Mouse (Mus musculus): Measurements from ENCODE around the gene Thtpa.

Thtpa gene

DNA sequence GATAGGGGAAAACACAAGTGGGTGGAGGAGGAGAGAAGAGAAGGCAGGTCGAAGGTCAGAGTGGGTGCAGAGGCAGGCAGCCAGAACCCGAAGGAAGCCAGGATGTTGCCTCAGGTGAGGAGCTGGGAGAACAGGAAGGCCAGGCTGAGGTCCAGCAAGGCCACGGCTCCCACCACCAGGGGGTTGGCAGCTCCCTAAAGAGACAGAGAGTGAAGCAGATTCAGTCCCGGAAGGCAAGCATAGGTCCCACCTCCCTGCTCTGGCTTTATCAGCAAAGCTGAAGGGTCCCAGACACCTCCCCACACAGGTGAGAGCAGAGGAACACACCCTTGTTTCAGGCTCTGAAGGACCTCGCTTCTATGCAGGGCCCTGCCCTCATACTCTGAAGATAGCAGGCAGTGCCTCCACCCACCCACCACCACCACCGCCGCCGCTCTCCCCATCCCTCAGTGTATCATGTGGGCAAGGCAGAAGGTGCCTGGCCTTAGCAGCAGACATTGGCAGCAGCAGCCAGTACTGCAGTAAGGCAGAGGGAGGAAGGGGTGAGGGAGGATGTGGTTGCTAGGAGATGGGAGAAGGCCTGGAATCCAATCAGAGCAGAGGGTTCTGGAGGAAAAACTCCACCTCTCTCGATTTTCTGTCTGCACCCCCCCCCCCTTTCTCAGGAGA lies 13.8 kb downstream of the Thtpa start:
- peak; percentile 82 for DNase-seq

DNA sequence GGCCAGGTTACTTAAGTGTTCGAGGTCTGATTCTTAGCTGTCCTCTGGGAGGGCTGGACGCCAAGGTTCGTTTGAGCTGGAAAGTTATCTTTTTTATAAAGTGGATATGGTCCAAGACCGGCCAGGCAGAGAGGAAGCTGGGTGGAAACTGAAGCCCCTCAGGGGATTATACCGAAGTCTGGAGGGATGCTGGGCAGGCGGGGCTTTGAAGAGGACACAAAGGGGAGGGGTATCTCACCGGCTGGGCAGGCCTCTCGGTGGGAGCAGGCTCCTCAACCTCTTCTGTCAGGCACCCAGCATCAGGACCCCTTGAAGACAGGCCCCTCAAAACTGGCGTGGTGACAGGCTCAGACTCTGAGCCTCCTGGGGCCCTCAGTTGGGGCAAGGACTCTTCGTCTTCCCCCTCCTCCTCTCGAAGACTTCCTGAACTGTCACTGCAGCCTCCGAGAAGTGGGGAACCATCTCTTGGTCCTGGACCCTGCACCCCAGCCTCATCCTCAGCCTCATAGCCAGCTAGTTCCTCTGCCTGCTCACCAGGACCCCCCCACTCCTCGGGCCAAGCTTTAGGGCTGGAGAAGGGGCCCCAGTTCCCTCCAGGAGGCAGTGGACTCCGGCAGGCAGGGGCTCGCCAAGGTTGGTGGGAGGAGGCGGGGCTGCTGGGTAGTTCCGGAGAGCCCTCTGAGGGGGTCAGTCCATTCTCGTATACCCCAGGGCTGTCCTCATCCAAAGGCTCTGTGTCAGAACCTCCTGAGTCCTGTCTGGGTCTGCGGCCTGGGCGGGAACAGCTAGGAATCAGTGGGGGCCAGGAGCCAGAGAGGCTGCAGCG lies 14.7 kb downstream of the Thtpa start:
- DNase-seq: no peak

DNA sequence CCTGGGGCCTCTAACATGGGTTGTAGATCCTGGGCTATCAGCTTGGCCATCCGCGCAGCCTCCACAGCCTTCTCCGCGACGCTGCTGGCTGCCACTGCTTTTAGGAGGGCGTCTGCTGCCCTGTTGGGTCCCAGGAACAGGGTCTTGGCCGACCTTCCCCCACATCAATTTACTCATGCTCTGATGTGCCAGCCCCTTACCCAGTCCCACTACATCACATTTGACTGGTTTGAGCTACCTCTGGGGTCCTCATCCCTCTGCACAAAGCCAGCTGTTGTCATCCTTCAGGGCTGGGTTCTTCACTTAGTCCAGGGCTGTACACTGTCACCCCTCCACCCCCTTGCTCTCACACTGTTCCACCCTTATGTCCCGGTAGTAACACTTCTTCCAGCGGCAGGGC lies 15.5 kb downstream of the Thtpa start:
- DNase-seq: no peak

DNA sequence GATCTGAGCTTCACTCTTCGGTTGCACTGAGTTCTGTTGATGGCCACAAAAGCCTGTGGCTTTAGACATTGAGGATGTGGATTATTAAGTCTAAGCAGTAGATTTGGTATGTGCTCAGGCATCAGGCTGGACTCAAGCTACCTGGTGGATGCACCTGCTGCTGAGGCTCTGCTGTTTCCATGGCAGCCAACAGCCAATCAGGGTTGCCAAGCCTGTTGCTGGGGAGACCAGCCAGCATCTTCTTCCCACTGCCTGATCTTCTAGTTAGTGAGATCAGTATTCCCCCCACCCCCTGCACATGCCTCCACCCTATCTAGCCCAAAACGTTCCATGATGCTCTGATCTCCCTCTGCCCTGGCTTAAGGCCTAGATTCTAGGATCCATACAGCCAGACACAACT lies 17.1 kb downstream of the Thtpa start:
- DNase-seq: peak; percentile 73

DNA sequence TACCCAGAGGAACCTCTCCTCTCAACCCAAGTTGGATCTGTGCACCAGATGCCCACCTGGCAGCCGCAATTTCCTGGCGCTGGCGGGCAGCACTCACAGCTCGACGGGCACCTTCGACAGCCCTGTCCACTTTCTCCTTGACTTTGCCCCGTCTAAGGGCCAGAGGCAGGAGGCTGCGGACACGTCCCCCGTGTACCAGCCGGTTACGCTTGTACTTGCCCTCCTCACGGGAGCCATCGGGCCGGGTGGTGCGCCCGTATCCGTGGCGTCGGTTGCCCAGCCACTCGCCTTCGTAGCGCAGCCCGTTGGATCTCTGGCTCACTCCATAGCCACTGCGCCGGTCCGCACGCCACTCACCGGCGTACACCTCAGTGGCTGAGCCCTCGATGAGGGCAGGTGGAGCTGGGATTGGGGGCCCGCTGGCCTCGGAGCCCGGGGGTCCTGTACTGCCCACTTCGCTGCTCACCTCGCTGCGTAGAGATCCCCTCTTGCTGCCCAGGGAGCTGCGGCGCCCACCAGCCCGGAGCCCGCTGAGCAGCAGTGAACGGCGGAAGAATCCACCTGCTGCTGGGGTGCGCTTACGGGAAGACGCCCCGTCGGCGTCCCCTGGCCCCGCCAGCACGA lies 18.9 kb downstream of the Thtpa start:
- DNase-seq: no peak

DNA sequence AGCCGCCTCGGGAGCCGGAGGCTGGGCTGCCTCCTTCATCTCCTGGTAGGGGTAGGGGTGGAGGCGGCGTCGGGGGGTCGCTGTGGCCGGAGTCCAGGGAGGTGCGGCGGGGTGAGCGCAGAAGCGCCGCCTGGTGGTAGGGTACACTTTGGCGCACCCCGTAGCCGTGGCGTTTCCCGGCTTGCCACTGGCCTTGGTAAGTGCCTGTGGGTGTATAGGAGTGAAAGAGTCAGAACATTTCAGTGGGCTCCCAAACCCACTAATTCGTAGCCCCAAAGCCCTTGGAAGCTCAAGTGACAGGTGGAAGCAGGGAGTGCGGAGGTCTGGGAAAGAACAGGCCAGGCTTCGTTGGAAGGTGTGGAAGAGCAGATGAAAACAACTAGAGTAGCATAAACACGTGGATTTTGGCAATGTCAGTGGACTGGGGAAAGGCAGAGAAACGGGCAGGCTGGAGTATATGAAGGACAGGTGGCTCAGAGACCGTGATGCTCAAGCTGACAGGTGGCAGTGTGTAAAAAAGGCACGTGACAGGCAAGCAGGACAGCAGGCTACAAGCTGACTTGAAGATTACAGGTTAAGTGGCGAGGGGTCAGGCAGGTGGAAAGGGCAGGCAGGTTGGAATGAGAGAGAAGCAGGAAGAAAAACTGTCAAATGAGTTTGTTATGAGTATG lies 19.5 kb downstream of the Thtpa start:
- DNase-seq: no peak

DNA sequence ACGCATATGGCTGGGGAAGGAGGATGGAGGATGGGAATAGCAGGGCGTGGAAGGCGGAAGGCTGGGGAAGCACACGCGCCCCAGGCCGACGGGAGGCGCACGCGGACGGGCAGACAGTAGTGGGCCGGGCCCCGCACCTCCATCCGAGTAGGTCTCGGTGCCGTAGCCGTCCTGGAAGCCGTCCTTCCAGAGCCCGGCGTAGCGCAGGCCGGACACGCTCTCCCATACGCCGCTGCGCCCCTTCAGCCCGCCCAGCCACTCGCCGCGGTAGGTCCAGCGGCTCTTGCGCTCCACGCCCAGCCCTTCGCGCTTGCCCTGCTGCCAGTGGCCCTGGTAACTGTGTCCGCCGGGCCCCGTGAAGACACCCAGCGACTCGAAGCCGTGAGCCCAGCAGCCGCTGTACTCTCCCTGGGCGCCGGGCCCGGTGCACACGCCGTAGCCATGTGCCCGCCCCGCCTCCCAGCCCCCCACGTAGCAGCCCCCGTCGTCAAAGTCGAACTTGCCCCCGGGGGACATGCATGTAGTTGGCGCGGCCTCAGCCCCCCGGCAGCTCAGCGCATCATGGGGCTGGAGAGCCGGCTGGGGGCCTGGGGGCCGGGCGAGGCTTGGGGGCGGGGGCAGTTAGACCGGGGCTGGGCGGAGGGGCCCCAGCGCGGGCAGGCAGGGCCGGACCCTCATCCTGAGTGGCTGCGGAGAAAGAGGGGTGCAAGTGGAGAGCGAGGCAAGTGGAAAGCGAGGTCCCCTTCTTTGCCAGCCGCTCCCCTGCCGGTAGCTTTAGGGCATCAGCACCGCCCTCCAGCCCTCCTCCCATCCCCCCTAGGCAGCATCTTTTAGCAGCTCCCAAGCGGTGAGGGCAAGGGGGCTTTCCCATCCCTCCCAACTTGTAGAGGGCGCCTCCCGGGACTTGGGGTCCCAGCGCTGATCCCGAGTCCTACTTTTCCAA lies 20.4 kb downstream of the Thtpa start:
- DNase-seq: peak; percentile 79

DNA sequence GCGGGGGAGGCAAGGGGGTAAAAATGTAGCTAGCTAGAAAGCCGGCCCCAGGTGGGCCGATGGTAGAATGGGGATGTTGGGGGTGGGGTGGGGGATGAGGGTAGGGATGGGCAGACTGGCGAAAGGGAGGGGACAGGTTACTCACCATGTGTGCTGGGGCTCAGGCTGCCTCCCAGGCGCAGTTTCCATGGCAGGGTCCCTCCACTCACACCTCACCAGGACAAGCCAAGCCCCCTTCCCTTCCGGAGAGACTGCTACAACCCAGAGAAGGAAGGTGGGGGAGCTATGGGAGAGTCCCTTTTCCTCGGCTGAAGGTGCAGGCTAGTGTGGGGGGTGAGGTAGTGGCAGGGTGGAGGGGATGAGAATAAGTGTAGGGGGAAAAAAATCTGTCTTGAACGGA lies 21.3 kb downstream of the Thtpa start:
- no peak for DNase-seq

DNA sequence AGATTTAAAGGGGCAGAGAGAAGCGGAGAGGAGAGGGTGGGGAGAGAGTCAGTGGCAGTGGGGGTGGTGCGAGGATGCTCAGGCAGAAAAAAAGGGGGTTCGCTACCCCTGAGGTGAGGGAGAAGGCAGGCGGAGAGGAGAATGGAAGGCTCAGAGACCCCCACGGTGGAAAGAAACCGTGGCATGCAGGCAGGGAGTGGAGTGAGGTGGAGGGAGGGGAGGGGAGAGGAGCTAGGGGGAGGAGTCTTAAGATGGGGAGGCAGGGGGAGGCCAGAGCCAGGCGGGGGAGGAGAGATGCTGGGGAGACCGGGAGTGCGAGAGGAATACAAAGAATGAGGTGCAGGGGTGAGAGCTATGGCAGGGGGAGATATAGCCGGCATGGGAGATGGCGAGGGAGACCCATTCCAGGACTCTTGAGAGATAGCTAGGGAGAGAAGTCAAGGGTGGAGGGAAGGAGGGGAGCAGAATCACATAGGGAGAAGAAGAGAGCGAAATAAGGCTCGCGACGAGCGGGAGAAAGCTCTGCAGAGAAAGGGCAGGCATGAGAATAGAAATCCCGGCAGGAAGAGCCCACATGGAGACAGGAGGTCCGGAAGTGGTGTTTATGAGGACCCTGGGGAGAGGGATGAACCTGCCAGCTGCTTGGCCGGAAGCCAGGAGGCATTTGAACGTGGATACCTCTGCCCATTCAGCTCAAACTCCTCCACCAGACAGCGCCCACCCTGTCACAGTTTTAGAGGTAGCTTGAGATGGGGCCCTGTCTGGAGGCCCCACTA lies 22.0 kb downstream of the Thtpa start, which contains the start of gene Jph4:
Gene Jph4 (minus strand): TSS at position 511 of the 776 bp plus-strand sequence.
- peak; percentile 79 for DNase-seq

DNA sequence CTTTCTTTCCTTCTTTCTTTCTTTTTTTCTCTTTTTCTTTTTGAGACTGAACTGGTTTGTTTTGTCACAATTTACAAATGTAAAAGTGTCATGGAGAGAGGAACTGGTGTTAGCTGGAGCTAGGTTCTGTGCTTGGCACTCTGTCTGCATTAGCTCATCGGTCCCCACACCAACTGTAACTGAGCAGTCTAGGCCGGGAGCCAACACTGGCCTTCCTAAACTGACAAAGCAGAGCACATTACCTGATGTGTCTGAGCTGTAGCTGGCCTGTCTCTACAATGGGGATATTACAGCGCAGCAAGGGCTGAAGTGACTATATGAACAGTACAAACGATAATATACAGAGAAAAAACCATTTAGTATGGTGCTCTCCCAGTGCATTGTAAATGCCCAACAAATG lies 24.3 kb downstream of the Thtpa start:
- DNase-seq: no peak

DNA sequence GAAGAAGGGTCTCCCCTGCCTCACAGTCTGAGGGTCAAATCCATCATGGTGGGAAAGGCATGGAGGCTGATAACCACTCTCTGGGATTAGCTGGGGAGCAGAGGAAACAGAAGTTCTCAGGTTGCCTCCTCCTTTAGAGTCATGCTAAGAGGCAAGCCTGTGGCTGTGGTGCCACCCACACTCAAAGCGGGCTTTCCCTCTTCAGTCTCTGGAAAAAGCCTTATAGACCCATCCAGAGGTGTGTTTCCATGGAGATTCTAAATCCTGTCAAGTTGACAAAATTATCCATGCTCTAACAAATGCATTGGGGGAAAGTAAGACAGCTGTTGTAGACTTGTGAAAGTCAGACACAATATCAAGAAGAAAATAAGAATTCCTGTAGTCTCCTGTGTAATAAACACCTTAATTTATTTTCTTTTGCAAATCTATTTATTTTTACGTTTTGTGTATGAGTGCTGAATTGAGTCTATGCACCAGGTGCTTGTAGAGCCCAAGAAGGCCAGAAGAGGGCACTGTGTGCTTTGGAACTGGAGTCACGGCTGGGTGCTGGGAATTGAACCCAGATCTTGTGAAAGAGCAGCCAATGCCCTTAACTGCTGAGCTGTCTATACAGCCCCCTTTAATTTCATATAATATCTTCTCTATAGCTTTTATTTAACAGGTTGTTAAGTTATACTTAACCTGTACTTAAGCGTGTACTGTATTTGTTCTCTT lies 25.0 kb downstream of the Thtpa start:
- DNase-seq: no peak

DNA sequence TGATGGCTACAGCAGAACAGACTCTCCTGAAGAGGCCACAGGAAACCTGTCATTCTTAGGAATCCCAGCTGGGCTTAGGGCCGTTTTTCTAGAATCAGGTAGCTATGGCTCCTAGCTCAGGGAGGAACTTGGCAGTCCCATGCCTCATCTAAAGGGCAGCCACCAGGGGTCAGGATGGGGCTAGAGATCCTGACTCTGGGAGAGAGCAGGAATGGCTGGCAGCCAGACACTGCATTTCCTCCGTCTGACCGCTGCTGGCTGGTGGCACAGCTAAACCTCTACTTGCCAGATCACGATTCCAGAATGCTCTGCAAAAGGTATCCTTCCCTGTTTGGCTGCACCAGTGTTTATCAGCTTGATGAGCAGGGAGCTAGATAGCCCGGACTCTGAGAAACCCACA lies 27.4 kb downstream of the Thtpa start:
- DNase-seq: no peak

DNA sequence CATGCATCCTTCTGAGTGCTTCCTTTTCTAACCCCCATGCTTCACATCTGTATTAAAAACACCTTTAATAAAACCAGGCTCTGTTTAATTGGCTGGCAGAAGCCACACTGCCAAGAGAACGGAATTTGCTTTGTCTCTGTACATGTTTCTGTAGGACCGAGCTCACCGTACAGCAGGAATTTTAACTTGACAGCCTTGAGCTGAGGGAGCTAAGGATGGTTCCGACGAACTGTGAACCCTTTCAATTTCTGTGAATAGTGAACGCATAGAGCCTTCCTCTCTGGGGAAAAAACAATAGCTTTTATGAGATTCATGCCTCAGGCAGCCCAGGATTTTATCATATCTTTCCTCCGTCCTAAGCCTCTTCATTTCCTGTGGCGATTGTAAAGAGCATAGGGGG lies 27.8 kb downstream of the Thtpa start:
- no peak for DNase-seq

DNA sequence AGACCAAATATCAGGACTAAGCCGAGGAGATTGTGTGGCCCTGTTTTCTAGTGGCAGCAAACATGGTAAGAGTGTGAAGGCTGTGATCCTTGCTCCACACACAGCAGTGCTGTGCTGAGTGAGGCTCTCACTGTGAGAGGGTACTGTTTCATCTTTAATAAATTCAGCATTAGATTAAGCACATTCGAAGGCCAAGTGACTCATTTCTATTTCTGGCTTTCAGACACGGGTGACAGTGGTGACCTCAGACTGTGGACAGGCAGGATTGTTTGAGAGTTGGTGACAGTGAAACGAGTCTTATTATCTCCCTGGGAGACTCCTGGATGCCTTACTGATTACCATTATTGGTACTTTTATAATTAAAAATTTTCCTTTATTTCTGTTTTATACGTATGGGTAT lies 31.1 kb downstream of the Thtpa start:
- DNase-seq: no peak

DNA sequence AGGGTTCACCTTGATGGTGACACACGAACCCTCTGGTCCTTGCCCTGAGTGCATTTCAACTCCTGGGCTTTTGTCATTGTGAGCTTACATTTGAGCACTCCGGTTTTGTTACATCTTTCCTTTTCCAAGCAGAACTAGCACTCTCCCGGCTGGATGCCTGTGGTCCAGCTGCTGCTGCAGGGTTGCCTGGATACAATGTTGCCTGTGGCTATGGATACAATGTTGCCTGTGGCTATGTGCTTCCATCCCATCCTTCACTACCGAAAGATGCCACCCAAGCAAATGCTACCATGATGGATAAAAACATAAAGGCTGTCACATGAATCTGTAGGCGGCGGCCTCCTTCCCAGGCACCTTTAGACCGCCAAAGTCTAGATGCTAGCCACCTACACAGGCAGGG lies 31.9 kb downstream of the Thtpa start:
- peak; percentile 30 for DNase-seq

DNA sequence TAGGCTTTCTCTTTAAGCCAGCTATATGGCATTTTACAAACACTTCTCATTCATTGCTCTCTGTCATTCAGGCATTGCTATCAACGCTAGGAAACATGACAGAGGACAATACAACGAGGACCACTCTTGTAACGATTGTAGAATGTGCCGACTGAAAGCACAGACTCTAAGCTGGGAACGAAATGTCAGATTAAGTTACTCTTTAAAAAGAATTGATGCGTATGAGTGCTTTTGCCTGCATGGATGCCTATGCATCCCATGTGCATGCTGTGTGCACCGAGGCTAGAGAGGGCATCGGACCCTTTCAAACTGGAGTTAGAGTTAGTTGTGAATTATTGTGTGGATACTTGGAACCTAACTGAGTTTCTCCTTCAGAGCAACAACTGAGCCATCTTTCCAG lies 41.1 kb downstream of the Thtpa start:
- DNase-seq: no peak

DNA sequence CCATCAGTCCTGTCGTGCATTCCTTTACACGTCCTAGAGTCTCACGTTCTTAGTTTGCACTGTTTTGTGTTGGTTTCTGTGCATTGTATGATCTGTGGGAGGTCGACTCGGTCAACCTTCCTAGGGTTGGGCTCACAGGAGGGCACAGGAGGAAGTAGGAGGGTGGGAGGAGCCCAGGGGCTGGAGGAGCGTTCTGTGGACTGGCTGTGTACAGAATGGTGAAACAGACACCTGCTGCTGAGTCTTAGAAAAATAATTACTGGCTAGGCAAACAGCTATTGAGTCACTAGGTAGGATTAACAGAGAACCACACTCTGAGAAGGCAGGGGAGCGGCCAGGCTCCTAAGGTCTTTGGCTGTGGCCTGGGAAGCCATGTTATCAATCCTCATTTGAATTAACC lies 44.7 kb downstream of the Thtpa start:
- no peak for DNase-seq

DNA sequence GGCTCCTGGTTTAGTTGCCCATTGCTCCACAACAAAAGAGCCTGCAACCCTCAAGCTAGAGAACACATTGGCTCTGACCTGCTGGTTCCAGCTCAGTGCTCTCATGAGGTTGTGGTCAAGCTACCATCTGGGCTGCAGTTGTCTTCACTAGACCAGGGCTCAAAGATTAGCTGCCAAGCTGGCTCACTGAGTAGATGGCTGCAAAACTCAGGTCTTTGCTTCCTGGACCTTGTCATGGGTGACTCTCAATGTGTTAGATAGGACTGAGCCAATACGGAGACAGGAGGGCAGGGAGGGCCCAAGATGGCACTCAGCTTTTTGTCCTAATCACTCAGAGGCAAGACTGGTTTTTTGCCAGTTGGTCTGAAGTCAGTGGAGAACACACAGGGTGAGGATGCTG lies 51.7 kb downstream of the Thtpa start:
- DNase-seq: no peak

DNA sequence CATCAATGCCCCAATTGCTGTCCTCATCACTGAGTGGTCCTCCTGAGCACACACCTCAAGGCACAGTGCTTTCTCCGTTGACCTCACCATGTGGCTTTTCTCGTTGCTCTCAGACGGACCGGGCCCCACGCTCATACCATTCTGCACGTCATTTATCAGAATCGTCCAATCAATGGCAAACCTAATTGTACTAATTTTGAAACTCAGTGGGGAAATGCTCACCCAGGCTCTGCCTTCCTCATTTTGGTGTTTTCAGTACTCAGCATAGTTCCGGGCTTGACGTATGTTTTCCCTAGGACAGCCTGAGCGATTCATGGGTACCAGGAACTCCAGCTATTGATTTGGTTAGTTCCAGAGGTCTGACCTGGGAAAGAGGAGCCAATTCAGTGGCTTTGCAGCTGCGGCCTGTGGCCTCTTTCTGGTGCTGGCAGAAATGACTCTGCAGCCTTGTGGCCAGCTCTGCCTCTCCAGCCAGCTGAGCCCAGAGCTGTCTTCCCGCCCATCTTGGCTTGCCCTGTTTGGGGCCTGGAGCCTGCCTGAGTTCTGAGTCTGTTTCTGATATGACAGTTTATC lies 52.3 kb downstream of the Thtpa start:
- DNase-seq: no peak

DNA sequence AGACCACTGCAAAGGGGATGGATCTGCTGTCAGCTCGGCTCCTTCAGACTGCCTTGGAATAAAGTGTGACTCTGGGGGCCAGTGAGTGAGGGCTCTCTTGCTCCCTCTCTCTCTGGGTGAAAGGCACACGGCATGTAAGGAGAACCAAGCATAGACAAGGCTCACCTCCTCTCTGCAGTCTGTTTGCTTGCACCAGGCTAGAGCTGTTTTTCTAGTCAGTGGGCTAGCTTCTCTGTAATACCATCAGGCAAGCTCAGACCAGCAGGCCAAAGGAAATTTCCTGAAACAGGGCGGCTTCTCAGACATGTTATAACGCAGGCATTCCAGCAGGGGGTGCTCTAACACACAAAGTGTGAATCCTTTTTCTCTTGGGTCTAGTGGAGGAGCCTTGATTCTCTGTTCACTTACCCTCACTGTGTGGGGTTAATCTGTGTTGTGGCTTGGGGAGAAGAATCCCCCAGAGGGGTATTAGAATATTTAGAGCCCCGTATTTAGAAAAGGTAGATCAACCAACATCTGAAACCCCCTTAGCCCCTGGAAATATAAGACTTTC lies 53.9 kb downstream of the Thtpa start:
- DNase-seq: peak; percentile 65
